Mouse (Mus musculus) cerebellum, adult 11-12 months (tissue): ENCODE results near the gene Mphosph6.

ENCODE experiments used
- DNase-seq: peaks from one replicate; pipeline ENCODE4 v3.0.0; 2022

The Mphosph6 gene

GRCm38 (mm10) chr8:117801443-117802298 lies at the start of gene Mphosph6:
Gene Mphosph6, minus strand, starts transcription at chr8:117801943.
- peak; percentile 96 for DNase-seq

- DNase-seq: no peak
Measured at GRCm38 (mm10) chr8:117850420-117850819, 48.7 kb upstream of the Mphosph6 start.

- DNase-seq: no peak
Measured at GRCm38 (mm10) chr8:117847865-117848264, 46.1 kb upstream of the Mphosph6 start.

- DNase-seq: no peak
Measured at GRCm38 (mm10) chr8:117843694-117844093, 42.0 kb upstream of the Mphosph6 start.

GRCm38 (mm10) chr8:117813524-117813923 lies 11.8 kb upstream of the Mphosph6 start:
- no peak for DNase-seq

- no peak for DNase-seq
Measured at GRCm38 (mm10) chr8:117810676-117811075, 8.9 kb upstream of the Mphosph6 start.

- DNase-seq: no peak
Measured at GRCm38 (mm10) chr8:117805419-117805818, 3.7 kb upstream of the Mphosph6 start.

GRCm38 (mm10) chr8:117802299-117802689 lies 551 bp upstream of the Mphosph6 start:
- no peak for DNase-seq

- no peak for DNase-seq
Measured at GRCm38 (mm10) chr8:117798066-117798465, 3.7 kb downstream of the Mphosph6 start.

- DNase-seq: no peak
Measured at GRCm38 (mm10) chr8:117796464-117796863, 5.3 kb downstream of the Mphosph6 start.

- DNase-seq: peak; percentile 72
Measured at GRCm38 (mm10) chr8:117794581-117794980, 7.2 kb downstream of the Mphosph6 start.

- DNase-seq: no peak
Measured at GRCm38 (mm10) chr8:117792616-117793144, 9.1 kb downstream of the Mphosph6 start.

- DNase-seq: no peak
Measured at GRCm38 (mm10) chr8:117786428-117786827, 15.3 kb downstream of the Mphosph6 start.

GRCm38 (mm10) chr8:117783021-117783420 lies 18.7 kb downstream of the Mphosph6 start:
- DNase-seq: no peak

GRCm38 (mm10) chr8:117781375-117782129 lies 20.2 kb downstream of the Mphosph6 start:
- DNase-seq: no peak

GRCm38 (mm10) chr8:117779344-117779743 lies 22.4 kb downstream of the Mphosph6 start:
- DNase-seq: no peak

GRCm38 (mm10) chr8:117778531-117779322 lies 23.0 kb downstream of the Mphosph6 start:
- no peak for DNase-seq

GRCm38 (mm10) chr8:117776075-117776474 lies 25.7 kb downstream of the Mphosph6 start:
- no peak for DNase-seq

GRCm38 (mm10) chr8:117775626-117776025 lies 26.1 kb downstream of the Mphosph6 start:
- no peak for DNase-seq

- no peak for DNase-seq
Measured at GRCm38 (mm10) chr8:117772597-117772996, 29.1 kb downstream of the Mphosph6 start.

GRCm38 (mm10) chr8:117772126-117772525 lies 29.6 kb downstream of the Mphosph6 start:
- DNase-seq: no peak

- no peak for DNase-seq
Measured at GRCm38 (mm10) chr8:117771115-117771836, 30.5 kb downstream of the Mphosph6 start.
